Mouse (Mus musculus) A20 (cell line): ENCODE data around the gene Cox6a1.
"Not testable (repeated sequence)": the region's sequence is repeated elsewhere in the genome, so short reads cannot be mapped to it uniquely, and the experiment has no call there.

ENCODE experiments used
- DNase-seq: peaks from one replicate; pipeline ENCODE4 v3.0.0-alpha.2; 2011; ENCODE audit warnings: low read depth, low spot score

Cox6a1 gene

DNA sequence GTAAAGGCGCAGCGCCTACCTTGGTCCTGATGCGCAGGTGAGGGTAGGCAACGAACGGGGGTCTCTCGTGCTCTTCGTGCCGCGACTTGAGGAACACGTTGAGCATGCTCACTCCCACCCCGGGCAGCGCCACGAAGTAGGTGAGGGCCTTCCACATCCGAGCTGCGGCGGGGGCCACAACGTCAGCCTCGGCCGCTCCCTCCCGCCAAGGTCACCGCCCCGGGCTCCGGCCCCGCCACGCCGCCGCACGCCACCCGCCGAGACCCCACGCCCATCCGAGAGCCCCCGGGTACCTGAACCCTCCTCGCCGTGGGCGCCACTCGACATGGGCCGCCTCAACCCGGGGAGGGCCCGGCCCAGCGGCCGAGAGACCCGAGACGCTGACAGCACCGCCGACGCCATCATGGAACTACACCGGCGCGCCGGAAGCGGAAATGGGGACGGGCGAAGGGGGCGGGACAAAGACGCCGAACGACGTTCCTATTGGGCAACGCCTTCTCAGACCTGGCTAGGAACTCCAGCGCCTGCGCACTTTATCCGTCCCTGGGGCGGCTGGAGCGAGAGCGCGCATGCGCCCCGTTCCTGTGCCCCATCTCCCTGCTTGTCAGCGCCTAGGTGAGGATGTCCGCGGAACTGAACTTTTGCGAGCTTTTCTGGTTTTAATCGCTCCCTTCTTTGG lies at the start of gene Cox6a1:
TSS of gene Cox6a1 (minus strand) at position 436 of the 679 bp plus-strand sequence.
- peak; percentile 99 for DNase-seq

DNA sequence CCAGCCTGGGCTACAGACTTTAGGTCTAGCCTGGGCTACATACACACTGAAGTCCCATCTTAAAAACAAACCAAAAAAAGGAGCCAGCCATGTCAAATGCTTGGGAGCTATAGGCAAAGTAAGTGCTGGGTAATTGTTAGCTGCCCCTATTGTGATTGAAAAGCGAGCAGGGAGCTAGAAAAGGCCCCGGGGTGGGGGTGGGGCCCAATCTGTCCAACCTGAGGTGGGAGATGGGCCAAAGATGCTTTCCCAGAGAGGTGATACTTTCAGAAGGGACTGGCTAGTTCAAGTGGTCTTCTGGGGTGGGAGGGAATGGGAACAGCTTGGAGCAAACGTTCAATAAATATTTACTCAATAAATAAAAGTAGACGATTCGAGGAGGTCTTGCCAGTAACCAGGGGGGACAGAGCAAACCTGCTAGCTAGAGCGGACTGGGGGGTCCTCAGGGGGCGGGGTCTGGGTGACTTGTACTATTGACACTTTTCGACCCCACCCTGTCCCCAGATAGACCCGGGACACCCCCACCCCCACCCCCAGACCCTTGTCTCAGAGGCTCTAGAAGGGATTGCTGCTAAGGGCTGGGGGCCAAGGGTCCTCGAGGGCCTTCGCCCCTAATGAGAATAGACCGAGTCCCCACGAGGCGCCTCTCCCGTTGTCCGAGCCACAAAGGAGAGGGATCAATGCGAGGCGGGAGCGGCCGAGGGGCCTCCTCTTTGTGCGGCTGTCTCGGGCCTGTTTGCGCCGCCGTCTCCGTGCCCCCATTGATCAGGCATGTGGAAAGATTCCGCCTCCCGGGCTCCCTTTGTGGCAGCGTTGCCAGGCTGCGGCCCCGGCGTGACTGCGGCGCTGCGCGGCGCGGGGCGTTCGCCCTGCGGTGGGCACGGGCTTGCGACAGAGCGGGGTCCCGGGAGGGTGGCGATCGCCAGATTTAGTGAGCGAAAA lies 49.3 kb upstream of the Cox6a1 start:
- no peak for DNase-seq

DNA sequence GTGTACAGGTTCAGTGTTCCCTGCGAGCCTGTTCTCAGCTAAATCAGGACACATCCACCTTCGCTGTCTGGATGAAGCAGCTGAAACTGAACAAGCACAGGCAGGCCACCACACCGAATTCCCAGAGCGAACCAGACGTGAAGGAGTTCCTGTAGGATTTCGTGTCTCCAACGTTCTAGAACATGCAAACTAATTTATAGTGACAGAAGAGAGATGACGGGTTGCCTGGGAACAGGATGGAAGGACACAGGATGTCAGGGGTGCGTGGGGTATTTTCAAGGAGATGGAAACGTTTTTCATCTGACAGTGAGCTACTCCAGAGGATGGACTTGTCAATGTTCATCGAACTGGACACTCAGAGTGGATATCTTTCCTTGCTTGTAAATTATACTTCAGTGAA lies 47.9 kb upstream of the Cox6a1 start:
- DNase-seq = no peak

DNA sequence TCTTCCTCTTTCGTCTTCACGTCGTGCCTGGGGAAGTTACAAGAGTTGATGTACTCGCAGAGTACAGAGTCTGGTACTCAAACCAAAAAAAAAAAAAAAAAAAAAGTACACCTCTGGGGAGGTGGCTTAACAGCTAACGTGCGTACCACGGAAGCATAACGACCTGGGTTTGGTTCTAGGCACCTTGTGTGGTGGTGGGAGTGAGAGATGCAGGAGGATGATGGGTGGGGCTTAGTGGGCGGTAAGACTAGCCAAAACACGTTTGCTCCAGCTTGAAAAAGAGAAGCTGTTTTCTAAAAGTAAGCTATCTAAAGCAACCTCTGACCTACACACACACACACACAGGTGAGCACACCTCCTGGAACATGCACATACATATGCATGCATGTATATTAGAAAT lies 46.1 kb upstream of the Cox6a1 start:
- no peak for DNase-seq

DNA sequence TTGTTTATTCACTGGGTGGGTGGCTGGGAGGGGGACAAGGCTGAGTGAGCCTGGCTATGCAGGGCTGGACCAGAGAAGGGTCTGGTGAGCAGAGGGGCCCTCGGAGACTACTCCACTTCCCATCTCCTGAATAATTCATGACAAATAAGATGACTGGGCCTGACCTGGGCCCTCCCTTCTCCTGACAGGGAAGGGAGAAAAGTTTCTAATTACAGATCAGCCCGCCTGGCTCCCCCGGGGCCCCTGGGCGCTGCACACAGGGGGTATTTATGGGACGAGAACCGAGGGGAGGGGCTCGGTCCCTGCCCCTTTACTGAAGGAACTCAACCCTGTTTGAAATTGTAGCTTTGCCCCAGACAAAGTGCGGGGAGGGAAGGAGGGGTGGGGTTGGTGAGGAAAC lies 45.4 kb upstream of the Cox6a1 start:
- no peak for DNase-seq

DNA sequence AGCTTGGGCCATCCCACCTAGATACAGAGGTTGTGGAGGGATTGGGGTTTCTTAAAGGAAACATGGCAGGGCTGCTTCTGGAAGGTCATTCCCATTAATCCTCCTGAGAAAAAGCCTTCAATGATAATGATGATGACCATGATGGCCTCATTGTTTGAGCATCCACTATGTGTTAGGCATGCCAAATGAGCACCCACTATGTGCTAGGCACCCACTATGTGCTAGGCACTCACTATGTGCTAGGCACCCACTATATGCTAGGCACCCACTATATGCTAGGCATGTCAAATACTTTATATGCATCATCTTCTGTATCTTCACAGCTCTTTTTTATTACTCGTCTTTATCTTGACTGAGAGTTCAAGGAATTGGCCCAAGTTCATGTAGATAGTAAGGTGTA lies 44.2 kb upstream of the Cox6a1 start:
- no peak for DNase-seq

DNA sequence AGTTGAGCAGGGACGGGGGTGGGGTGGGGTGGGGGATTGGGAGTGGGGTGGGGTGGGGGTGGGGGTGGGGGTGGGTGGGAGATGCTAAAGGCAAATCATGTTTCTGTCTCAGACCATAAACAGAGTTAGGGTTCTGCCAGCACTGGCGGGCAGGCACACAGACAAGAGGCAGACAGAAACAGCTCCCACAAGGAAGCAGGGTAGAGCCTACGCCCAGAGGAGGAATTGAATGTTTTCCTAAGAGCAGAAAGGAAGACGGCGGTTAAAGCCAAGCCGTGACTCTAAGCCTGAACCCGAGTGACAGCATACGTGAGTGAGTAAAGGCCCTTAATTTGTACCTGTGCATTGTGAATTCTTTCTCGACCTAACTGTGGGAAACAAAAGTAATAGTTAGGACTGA lies 43.2 kb upstream of the Cox6a1 start:
- DNase-seq = no peak

DNA sequence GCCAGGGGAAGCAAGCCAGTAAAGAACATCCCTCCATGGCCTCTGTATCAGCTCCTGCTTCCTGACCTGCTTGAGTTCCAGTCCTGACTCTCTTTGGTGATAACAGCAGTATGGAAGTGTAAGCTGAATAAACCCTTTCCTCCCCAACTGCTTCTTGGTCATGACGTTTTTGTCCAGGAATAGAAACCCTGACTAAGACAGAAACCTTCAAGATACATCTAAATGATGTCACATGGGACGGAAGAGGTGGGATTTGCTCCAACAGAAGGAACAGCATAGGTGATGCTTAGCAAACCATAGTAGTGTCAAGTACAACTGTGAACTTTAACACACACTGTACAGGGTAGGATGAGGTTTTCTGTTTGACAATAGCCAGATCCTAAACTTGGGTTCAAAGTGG lies 30.1 kb upstream of the Cox6a1 start:
- DNase-seq = not testable (repeated sequence)

DNA sequence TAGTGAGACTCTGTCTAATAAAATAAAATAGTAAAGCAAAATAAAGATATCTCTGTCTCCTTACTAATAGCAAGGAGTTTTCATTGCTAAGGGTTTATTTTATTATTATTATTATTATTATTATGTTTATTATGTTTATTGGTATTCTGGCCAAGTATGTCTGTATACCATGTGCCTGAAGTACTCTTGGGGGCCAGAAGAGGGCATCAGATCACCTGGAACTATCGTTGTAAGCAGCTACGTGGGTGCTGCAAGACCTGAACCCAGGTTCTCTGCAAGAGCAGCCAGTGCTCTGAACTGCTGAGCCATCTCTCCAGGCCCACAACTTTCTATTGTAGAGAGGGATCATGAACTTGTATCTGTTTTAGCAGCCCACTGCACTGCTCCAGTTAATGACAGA lies 26.7 kb upstream of the Cox6a1 start:
- peak; percentile 51 for DNase-seq

DNA sequence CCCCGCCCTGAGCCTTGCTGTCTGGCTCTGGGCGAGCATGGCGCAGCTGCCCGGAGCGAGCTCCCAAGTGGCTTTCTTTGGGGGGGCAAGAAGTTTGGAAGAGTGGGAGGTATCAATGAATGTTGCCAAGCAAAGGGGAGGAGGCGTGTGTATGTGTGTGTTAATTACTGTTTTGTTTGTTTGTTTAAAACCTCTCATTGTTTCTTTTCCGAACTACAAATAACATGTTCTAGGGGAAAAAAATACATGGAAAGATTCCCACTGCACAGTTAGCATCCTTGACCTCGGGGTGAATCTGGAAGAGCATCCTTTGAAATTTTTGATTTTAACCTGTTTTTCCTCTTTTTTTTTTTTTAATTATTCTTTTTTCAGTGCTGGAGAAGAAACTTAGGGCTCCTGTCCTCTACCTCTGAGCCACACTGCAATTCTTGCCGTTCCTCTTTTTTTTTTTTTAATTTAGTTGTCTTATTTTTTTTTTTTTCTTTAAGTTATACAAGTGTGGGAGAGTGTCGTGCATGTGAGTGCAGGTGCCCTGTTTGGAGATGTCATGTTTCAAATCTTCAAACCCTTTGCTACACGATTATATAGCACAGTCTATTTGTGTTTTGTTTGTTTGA lies 25.5 kb upstream of the Cox6a1 start:
- DNase-seq = no peak

DNA sequence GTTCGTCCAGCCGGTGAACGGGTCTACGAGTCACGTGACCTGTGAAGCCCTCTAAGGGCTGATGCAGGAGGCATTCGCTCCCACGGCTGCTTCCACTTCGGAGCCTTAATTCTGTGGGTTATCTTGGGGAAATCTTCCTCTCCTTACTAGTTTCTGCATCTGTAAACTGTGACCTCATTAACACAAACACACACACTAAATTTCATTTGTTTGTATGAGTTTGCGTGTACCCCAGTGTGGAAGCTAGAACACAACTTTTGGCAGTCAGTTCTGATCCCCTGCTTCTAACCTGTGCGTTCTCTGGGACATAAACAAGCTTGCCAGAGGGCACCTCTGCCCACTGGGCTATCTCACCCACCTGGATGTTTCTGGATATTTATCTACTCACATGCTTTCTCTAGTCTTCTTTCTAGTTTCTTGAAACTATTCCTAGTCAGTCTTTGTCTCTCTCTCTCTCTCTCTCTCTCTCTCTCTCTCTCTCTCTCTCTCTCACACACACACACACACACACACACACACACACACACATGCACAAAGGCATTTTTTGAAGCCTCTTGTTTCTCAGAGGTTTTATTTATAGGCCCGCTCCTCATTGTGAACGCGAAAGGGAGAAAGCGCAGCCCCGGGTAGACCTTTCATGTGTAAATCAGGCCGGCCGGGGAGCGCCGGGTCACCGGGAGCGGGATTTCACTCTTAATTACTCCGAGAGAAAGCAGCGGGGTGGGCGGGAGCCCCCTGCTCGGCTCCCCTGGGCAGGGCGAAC lies 24.8 kb upstream of the Cox6a1 start:
- no peak for DNase-seq

DNA sequence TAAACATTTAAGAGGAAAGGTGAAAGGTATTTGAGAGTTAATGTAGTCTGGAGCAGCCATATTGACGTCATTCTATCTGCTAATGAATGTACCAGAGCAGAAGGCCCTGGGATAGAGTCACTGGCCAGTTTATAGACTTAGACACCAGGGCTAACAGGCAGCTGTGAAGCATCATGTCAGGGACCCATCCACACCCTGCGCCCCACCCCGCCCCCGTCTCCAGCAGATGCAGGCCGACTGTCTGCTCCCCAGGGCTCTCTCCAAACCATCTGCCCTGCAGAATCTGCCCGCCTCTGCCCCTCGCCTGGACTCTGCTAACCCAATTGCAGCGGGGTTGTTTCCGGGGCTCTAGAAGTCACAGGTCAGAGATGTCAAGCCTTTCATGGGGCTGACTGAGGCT lies 23.0 kb upstream of the Cox6a1 start:
- no peak for DNase-seq

DNA sequence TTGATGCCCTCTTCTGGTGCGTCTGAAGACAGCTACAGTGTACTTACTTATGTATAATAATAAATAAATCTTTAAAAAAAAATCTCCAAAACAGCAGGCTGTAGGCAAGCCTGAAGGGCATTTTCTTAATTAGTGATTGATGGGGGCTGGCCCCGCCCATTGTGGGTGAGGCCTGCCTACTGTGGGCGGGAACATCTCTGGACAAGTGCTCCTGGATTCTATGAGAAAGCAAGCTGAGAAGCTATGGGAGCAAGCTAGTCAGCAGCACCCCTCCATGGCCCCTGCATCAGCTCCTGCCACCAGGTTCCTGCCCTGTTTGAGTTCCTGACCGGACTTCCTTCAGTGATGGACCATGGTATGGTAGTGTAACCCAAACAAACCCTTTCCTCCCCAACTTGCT lies 16.0 kb upstream of the Cox6a1 start:
- no peak for DNase-seq

DNA sequence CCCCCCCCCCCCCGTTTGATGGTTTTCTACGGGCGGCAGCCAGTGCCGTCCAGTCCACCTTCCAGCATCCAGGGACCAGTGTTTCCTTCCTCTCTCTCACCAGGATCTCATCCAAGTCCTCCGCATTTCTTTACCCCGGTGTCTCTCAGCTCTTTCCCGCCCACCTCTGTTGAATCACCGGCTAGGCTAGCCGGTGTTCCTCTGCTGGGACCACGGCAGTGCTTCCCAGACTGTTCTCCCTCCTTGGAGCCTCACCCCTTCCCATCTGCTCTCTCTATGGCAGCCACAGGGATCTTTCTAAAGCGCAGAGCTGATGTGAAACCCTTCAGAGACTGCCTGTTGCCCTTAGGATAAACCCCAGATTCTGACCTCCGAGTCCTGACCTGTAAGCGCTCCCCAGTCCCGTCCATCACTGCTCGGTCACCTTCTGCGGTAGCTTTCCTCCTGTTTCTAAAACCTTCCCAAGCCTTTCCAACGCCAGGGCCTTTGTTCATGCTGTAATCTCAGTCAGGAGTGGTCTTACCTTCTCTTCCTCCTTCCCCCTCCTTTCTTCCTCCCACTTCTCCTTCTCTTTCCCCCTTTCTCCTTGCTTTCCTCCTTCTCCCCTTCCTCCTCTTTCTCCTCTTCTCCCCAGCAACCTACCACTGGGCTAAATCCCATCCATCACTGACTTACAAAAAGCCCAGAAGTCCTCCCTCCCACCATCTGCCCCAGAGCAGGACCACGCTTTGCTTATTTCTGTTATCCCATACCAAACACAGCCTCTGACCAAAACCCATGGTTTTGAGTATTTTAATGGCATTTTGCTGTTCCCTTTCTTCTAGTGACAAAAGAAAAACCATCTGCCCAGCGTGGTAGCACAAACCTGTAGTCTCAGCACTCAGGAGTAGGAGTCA lies 14.3 kb upstream of the Cox6a1 start:
- DNase-seq = no peak

DNA sequence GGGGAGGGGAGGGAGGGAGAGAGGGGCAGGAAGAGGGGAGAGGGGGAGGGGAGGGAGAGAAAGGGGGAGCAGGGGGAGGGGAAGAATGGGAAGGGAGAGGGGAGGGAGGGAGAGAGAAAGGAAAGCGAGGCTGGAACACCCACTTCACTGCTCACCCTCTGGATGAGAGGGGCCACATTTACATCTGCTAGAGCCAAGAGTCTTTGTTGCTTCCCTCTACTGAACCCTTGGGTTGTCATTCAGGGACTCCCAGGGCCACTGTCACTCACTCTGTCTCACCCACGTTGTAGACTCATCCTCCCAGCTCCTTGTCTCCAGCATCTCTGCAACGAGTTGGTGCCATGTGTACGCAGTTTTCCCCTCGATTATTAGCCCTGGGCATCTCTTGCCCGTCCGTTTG lies 13.4 kb upstream of the Cox6a1 start:
- no peak for DNase-seq

DNA sequence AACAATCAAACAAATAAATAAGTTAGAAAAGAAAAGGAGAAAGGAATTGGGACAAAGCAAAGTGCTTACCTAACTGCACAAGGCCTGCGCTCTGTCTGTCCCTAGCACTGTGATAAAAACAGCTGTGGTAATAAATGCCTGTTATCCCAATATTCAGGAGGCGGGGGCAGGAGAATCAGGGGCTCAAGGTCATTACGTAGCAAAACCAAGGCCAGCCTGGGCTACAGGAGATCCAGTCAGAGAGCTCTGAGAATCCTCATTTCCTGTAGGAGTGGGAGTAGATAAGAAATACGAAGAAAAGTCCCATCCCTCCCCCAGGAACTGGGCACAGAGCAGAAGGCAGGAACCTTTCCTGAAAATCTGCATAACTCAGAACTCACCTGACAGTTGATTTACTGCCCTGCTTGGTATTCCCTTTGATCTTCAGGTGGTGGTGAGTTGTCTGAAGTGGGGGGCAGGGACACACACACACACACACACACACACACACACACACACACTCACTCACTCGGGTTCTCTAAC lies 11.1 kb upstream of the Cox6a1 start:
- DNase-seq = no peak

DNA sequence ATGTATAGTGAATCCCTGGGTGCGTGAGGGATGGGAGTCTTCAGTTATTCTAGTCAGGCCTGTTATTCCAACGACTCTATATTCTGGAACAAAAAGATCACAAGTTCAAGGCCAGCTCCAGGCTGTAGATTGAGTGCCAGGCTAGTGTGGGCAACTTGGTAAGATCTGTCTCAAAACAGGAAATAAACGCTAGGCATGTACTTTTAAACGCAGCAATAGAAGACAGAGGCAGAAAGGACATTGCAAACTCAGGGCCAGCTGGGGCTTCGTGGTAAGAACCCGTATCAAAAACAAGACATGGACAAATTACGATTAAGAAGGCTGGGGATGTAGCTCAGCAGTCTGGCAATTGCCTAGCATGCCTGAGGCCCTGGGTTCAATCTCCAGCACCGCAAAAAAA lies 10.7 kb upstream of the Cox6a1 start:
- peak; percentile 77 for DNase-seq

DNA sequence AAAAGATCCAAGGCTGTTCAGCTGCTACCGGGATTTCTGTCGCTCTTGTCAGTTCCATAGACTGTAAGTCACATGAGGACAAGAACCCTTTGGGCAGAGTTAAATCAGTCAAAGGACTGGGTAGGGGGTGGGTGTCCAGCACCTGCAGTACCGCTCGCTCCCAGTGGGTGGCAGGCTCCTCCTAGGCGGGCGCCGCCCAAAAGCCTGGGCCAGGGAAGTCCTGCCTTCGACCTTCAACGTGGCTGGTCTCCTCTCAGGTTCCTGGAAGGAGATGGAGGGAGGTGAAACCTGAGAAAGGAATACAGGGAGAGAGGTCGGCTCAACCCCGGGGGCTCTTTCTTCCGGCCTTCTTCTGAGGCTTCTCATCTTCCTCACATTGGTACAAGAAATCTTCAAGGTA lies 10.1 kb upstream of the Cox6a1 start:
- peak; percentile 90 for DNase-seq

DNA sequence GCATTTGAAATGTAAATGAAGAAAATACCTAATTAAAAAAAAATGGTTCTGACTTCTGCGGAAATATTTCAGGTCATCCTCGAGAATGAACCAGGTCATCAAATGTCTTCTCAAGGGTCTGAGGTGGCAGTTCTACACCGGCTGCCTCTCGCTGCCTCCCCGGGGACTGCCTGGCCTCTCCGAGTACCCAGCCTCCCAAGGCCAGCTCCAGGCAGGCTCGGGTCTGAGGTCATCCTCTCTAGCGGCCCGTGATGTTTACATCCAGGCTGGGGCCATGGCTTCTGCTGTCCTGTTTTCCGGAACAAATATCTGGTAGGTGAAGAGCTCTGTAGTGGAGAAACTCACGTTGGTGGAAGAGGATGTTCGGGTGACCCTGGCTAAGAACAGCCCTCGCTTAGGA lies 6.3 kb upstream of the Cox6a1 start:
- DNase-seq = no peak

DNA sequence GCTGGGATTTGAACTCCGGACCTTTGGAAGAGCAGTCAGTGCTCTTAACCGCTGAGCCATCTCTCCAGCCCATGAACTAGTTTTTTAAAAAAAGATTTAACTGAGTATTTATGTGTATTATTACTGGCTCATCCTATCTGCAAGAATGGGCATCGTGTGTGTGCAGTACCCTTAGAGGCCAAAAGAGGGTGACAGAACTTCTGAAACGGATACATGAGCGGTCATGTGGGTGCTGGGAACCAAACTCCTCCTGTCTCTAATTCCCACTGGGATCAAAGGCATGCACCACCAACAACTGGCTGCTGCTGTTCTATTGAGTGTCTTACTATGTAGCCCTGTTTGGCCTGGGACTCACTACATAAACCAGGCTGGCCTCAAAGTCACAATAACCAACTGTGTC lies 2.6 kb upstream of the Cox6a1 start:
- DNase-seq = no peak

DNA sequence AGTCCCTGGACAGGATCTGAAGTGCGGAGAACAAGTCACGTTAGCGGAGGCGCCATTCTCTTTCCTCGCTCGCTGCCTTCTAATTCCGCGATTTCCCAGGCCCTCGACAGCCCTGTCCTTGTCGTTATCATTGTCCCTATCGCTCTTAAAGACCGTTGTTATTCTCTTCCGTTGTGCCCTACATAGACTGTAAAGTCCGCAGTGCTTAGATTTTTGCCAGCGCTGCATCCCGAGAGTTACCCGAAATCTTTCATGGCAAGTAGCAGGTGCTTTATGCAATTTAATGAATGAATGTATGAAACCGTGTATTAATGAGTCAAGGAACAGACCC lies 409 bp upstream of the Cox6a1 start:
- DNase-seq = no peak
